Mouse (Mus musculus): ENCODE data around the gene Tmem63a. TPM values are rescaled to one million over a fixed set of nuclear protein-coding genes. Genes with fewer than 3 reads are reported as not detected.

Gene Tmem63a
- total and polyA plus RNA-seq, 3 experiments, result 0.89 to 3.0 (median 2.2) TPM

DNA sequence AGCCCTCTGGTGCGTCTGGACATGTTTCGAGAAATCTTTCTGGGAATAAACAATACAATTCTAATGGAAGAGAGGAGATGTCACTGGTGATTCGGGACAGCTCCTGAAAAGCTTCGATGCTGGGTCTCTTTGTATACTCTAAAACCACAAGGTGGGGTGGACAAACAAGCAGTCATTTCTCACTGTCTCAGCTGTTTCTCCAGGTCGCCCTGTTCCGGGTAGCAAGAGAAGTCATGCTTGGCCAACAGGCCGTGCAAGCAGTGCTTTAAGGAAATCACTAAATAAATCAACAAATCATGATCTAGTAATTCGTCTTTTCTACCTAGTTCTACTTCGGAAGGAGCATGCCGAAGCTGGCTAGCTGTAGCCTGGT lies 38.5 kb upstream of the Tmem63a start:
- no peaks in the 10 kb centered on the region for H3K9me3 ChIP-seq (replicated peaks; ENCODE audit: low read length)
- in situ Hi-C loops (cut with MboI; ENCODE audit: low pct_ligation_motif_present, low pct_unique_long_range_greater_than_20kb, low sequenced_read_pairs), result no loop called here
- H3K4me3 ChIP-seq (replicated peaks in 1 of 3; ENCODE audit: low read depth in 2 of 3, low read length in 2 of 3, poor library complexity in 1 of 3), result peak overlapping the region; percentile 36 to 91 (median 49)
- H3K27me3 ChIP-seq (replicated peaks), result no peaks in the 10 kb centered on the region
- TF ChIP-seq IRF4 (IDR thresholded peaks at IDR 0.05; ENCODE audit: low read depth, low read length) (0 out of 2 replicates have a peak, but pooled peaks have one; percentile 29), MAX (IDR thresholded peaks at IDR 0.05; ENCODE audit: low read length) (no peak), ELF1 (IDR thresholded peaks at IDR 0.05; ENCODE audit: low read depth, low read length) (peak; percentile 36; the same call in 1 of the 2 replicates), KAT2A (IDR thresholded peaks at IDR 0.05; ENCODE audit: insufficient replicate concordance, low read length) (no peak), BHLHE40 (IDR thresholded peaks at IDR 0.05; ENCODE audit: low read depth, low read length) (peak; percentile 33; the same call in 1 of the 2 replicates), ETS1 (conservative IDR thresholded peaks at IDR 0.05; ENCODE audit: low read depth, low read length) (peak; percentile 23; the same call in 1 of the 2 replicates), RCOR1 (conservative IDR thresholded peaks at IDR 0.05; ENCODE audit: low read depth, low read length) (0 out of 2 replicates have a peak, but pooled peaks have one; percentile 15), MAZ (IDR thresholded peaks at IDR 0.05; ENCODE audit: low read depth, low read length) (0 out of 2 replicates have a peak, but pooled peaks have one; percentile 21)
- H3K27ac ChIP-seq (ENCODE audit: insufficient read depth, low read depth), result peak overlapping the region; percentile 59
- peaks cover 16% of the 10 kb centered on the region for H3K79me2 ChIP-seq (replicated peaks; ENCODE audit: control insufficient read depth, extremely low read depth, insufficient read depth, poor library complexity, severe bottlenecking)
- H3K4me1 ChIP-seq (ENCODE audit: control insufficient read depth in 1 of 2, insufficient read depth in 2 of 2), result peaks cover 10 to 44% of the 10 kb centered on the region in 2 experiments
- peak overlapping the region; percentile 70 for H3K9ac ChIP-seq (ENCODE audit: insufficient read depth, low read depth)
- dilution Hi-C loops (cut with MboI; ENCODE audit: extremely low pct_ligation_motif_present, extremely low pct_unique_long_range_greater_than_20kb, low sequenced_read_pairs), result no loop called here
- H3K4me2 ChIP-seq (ENCODE audit: insufficient read depth, low read depth, poor library complexity, severe bottlenecking), result peak overlapping the region; percentile 82
- peaks cover 30 to 33% of the 10 kb centered on the region in 2 experiments for H3K36me3 ChIP-seq (replicated peaks in 1 of 2; ENCODE audit: control insufficient read depth in 1 of 2, insufficient read depth in 1 of 2, low read length in 1 of 2)
- no peak for DNase-seq (ENCODE audit: extremely low read depth)

- peaks cover 10 to 49% of the 10 kb centered on the region in 2 experiments for H3K4me1 ChIP-seq (ENCODE audit: control insufficient read depth in 1 of 2, insufficient read depth in 2 of 2)
- dilution Hi-C loops (cut with MboI; ENCODE audit: extremely low pct_ligation_motif_present, extremely low pct_unique_long_range_greater_than_20kb, low sequenced_read_pairs), result no loop called here
- TF ChIP-seq MAX (IDR thresholded peaks at IDR 0.05; ENCODE audit: low read length), result peak; percentile 97
- TF ChIP-seq POLR2AphosphoS2 (IDR thresholded peaks at IDR 0.05; ENCODE audit: low read depth, low read length), result peak; percentile 75; the same call in 1 of the 2 replicates
- no peak for TF ChIP-seq JUND (conservative IDR thresholded peaks at IDR 0.05; ENCODE audit: low read depth, low read length)
- TF ChIP-seq IRF4 (IDR thresholded peaks at IDR 0.05; ENCODE audit: low read depth, low read length), result peak; percentile 6; the same call in 1 of the 2 replicates
- TF ChIP-seq ETS1 (conservative IDR thresholded peaks at IDR 0.05; ENCODE audit: low read depth, low read length), result no peak
- TF ChIP-seq CHD2 (IDR thresholded peaks at IDR 0.05; ENCODE audit: low read length), result peak; percentile 47; the same call in 1 of the 2 replicates
- TF ChIP-seq PAX5 (IDR thresholded peaks at IDR 0.05; ENCODE audit: low read length), result no peak
- peak; percentile 82 for TF ChIP-seq NRF1 (IDR thresholded peaks at IDR 0.05; ENCODE audit: low read depth, low read length)
- peak; percentile 60; the same call in 1 of the 2 replicates for TF ChIP-seq MXI1 (IDR thresholded peaks at IDR 0.05; ENCODE audit: low read depth, low read length)
- TF ChIP-seq NELFE (IDR thresholded peaks at IDR 0.05; ENCODE audit: low read depth, low read length), result peak; percentile 89
- peak; percentile 98 for TF ChIP-seq USF1 (IDR thresholded peaks at IDR 0.05; ENCODE audit: low read depth, low read length)
- peak; percentile 75; the same call in 1 of the 2 replicates for TF ChIP-seq TBP (conservative IDR thresholded peaks at IDR 0.05; ENCODE audit: low read depth, low read length)
- TF ChIP-seq MYC (IDR thresholded peaks at IDR 0.05; ENCODE audit: low read depth, low read length), result peak; percentile 87
- peak; percentile 88 for TF ChIP-seq POLR2A (IDR thresholded peaks at IDR 0.05; ENCODE audit: low read depth, low read length)
- peak; percentile 71 for TF ChIP-seq TCF12 (IDR thresholded peaks at IDR 0.05; ENCODE audit: low read depth, low read length)
- 0 out of 2 replicates have a peak, but pooled peaks have one; percentile 10 for TF ChIP-seq BHLHE40 (IDR thresholded peaks at IDR 0.05; ENCODE audit: low read depth, low read length)
- TF ChIP-seq ZMIZ1 (IDR thresholded peaks at IDR 0.05; ENCODE audit: low read depth, low read length), result peak; percentile 22
- peak; percentile 77; the same call in 1 of the 2 replicates for TF ChIP-seq KAT2A (IDR thresholded peaks at IDR 0.05; ENCODE audit: insufficient replicate concordance, low read length)
- peak; percentile 98 for TF ChIP-seq USF2 (conservative IDR thresholded peaks at IDR 0.05; ENCODE audit: low read depth, low read length)
- peak; percentile 56 for TF ChIP-seq SIN3A (IDR thresholded peaks at IDR 0.05; ENCODE audit: low read length)
- TF ChIP-seq GABPA (IDR thresholded peaks at IDR 0.05; ENCODE audit: insufficient replicate concordance, low read depth, low read length), result no peak
- TF ChIP-seq HCFC1 (IDR thresholded peaks at IDR 0.05; ENCODE audit: low read depth, low read length), result peak; percentile 49; the same call in 1 of the 2 replicates
- TF ChIP-seq SMC3 (IDR thresholded peaks at IDR 0.05; ENCODE audit: low read depth, low read length), result no peak
These were observed 37.9 kb upstream of the Tmem63a start, which contains the start of gene Pycr2 for GRCm38 (mm10) chr1:180904039-180904814. Gene Pycr2, plus strand, starts transcription at chr1:180904293.

More at GRCm38 (mm10) chr1:180904039-180904814, 37.9 kb upstream of the Tmem63a start, which contains the start of gene Pycr2:
- H3K36me3 ChIP-seq (replicated peaks in 1 of 2; ENCODE audit: control insufficient read depth in 1 of 2, insufficient read depth in 1 of 2, low read length in 1 of 2), result peaks cover 33 to 38% of the 10 kb centered on the region in 2 experiments
- H3K9me3 ChIP-seq (replicated peaks; ENCODE audit: low read length), result no peaks in the 10 kb centered on the region
- peak; percentile 93 for DNase-seq (ENCODE audit: extremely low read depth)
- H3K4me2 ChIP-seq (ENCODE audit: insufficient read depth, low read depth, poor library complexity, severe bottlenecking), result peak within 1 kb of the TSS; percentile 86
- peaks cover 16% of the 10 kb centered on the region for H3K79me2 ChIP-seq (replicated peaks; ENCODE audit: control insufficient read depth, extremely low read depth, insufficient read depth, poor library complexity, severe bottlenecking)
- H3K4me3 ChIP-seq (replicated peaks in 1 of 3; ENCODE audit: low read depth in 2 of 3, low read length in 2 of 3, poor library complexity in 1 of 3), result peak within 1 kb of the TSS; percentile 91 to 96 (median 95)
- in situ Hi-C loops (cut with MboI; ENCODE audit: low pct_ligation_motif_present, low pct_unique_long_range_greater_than_20kb, low sequenced_read_pairs), result no loop called here
- H3K27ac ChIP-seq (ENCODE audit: insufficient read depth, low read depth), result peak within 1 kb of the TSS; percentile 59
- H3K27me3 ChIP-seq (replicated peaks), result no peaks in the 10 kb centered on the region
- H3K9ac ChIP-seq (ENCODE audit: insufficient read depth, low read depth), result peak within 1 kb of the TSS; percentile 83
